Mouse (Mus musculus) intestine, embryonic 14.5 days (tissue): ENCODE data around the gene Gm42715. TPM values are rescaled to one million over a fixed set of nuclear protein-coding genes. Genes with fewer than 3 reads are reported as not detected.

Experiments
- ATAC-seq: fragments of 200-750 bp; cut with Nextera tagmentation; replicated peaks from 2 replicates; pipeline ENCODE4 v1.8.0; 2017; ENCODE audit warnings: low read depth, moderate number of reproducible peaks, moderate TSS enrichment, moderate library complexity; ENCODE audit not compliant: low FRiP score, low TSS enrichment
- DNase-seq: peaks from one replicate; pipeline ENCODE4 v3.0.0-alpha.2; 2018; ENCODE audit warnings: low spot score
- H3K27ac ChIP-seq: fragments of 300-500 bp; sonication (generic); 2 replicates; pipeline ENCODE4 v1.5.1; 2014; ENCODE audit warnings: low read depth, mild to moderate bottlenecking, control low read depth
- H3K27me3 ChIP-seq: fragments of 300-500 bp; sonication (generic); replicated peaks from 2 replicates; pipeline ENCODE4 v1.6.1; 2014; ENCODE audit warnings: low read length, control low read depth; ENCODE audit not compliant: control insufficient read depth, insufficient read depth
- H3K36me3 ChIP-seq: fragments of 300-500 bp; sonication (generic); 2 replicates; pipeline ENCODE4 v1.6.1; 2014; ENCODE audit warnings: low read length, control low read depth; ENCODE audit not compliant: control insufficient read depth, insufficient read depth
- H3K4me1 ChIP-seq: fragments of 300-500 bp; sonication (generic); replicated peaks from 2 replicates; pipeline ENCODE4 v1.6.1; 2014; ENCODE audit warnings: low read length, control low read depth, mixed read lengths; ENCODE audit not compliant: control insufficient read depth, insufficient read depth
- H3K4me2 ChIP-seq: fragments of 300-500 bp; sonication (generic); 2 replicates; pipeline ENCODE4 v1.6.1; 2014; ENCODE audit warnings: low read length
- H3K4me3 ChIP-seq: fragments of 300-500 bp; sonication (generic); 2 replicates; pipeline ENCODE4 v1.5.1; 2014; ENCODE audit warnings: low read depth, low read length, control low read depth, mixed read lengths
- H3K9ac ChIP-seq: fragments of 300-500 bp; sonication (generic); 2 replicates; pipeline ENCODE4 v1.6.1; 2014; ENCODE audit warnings: mild to moderate bottlenecking, low read length
- H3K9me3 ChIP-seq: fragments of 300-500 bp; sonication (generic); 2 replicates; pipeline ENCODE4 v1.6.1; 2016; ENCODE audit warnings: low read length, control low read depth; ENCODE audit not compliant: control insufficient read depth
- WGBS: fragments of 180-500 bp; shearing (Covaris S2); extraction: QIAGEN DNeasy Blood & Tissue Kit; methylation state at CpG from one replicate; pipeline ENCODE4 v1.1.7; 2014; 5-methylcytosine and 5-hydroxymethylcytosine counted together
- polyA plus RNA-seq: library from polyadenylated mRNA; unstranded; fragments of >200 nt; fragmentation: Nextera tagmentation; extraction: Ambion mirVana; gene quantifications from 2 replicates; pipeline ENCODE4 v1.2.1, GENCODE M21; 2014

Gene Gm42715
- polyA plus RNA-seq, 1 experiment from 2014 or later: 18.8 TPM

DNA sequence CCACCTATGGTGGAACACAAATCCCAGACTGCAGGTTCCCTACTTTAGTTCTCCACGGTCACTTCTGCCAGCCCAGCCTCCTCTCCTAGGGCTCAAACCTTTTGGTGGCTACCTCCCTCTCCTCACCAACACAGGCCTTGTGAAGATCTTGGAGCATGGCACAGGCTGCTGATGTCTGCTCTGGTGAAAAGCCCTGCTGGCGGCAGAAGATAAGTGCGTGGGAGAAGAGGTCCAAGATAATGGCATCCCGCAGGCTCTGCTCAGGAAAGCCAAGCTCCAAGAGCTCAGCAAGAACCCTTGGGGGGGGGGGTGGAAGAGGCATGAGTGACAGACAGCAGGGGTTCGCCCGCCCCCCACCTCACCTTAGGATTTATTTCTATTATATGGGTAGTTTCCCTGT, 66.8 kb downstream of the Gm42715 start:
- Histone ChIP-seq H3K9ac (no peak overlapping the region), H3K27me3 (no peaks in the 10 kb centered on the region), H3K9me3 (no peaks in the 10 kb centered on the region), H3K4me1 (peaks cover 12% of the 10 kb centered on the region), H3K4me3 (no peak overlapping the region), H3K4me2 (no peak overlapping the region), H3K27ac (no peak overlapping the region), H3K36me3 (peaks cover 48% of the 10 kb centered on the region)
- DNase-seq: no peak
- no peak for ATAC-seq
- 91% methylated on average over 6 of the region's 6 CpGs for WGBS

DNA sequence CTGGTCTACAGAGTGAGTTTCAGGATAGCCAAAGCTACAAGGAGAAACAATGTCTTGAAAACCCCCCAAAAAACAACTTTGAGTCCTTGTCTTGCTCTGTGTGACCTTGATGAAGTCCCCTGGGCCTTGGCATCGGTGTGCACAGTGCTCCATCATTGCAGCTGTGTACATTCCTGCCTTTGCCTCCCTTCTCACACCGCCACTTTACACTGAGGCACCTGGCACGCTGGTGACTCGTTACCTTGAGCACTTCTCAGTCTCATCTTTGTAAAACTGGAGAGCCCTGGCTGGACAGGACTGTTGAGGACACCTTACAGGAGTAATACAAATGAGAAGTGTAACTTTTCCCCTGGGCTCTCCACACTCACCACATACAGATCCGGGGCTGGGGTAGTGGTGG, 67.8 kb downstream of the Gm42715 start:
- peak overlapping the region; percentile 96 for H3K4me2 ChIP-seq
- peak overlapping the region; percentile 96; the same call in 1 of the 2 replicates for H3K4me3 ChIP-seq
- H3K36me3 ChIP-seq: peaks cover 49% of the 10 kb centered on the region
- DNase-seq (no peak), ATAC-seq (no peak)
- H3K9ac ChIP-seq: no peak overlapping the region
- 64% methylated on average over 5 of the region's 5 CpGs for WGBS
- no peaks in the 10 kb centered on the region for H3K27me3 ChIP-seq
- H3K9me3 ChIP-seq: no peaks in the 10 kb centered on the region
- H3K4me1 ChIP-seq: peaks cover 12% of the 10 kb centered on the region
- H3K27ac ChIP-seq: no peak overlapping the region

DNA sequence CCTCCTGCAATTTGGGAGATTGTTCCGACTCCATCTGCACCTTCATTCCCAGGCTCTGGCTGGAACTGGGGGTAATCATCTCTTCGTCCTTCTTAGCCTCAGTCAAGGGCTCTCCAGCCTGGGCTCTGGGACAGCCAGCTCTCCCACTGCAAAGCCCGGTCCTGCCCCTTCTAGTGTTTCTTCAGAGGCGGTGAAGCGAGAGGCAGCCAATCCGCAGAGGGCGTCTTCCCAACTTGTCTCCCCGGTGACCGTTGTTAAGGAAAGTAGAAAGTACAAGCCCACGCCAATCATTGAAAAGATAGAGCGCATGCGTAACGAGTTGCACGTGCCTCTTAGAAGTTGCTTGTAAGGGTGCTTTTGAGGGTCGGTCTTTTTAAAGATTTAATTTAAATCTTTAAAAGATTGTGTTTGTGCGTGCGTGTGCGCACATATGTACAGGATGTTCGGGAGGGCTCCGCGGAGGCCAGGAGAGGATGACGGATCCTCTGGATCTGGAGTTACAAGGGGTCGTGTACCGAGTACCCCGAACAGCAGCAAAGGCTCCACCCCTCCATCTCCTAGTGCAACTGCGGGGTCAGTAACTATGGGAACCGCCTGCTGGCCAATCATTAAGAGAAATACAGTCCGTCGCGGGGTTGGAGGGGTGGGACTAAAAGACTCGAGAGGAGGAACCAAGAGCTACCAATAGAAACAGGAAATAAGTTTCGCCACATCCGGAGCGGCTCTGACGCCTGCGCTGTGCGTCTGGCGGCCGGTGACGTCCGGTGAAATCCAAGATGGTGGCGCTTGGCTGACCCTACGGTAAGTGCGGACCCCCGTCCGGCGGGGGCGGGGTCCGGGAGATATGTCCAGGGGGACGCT, 68.9 kb downstream of the Gm42715 start, which contains the start of the genes Ccdc189 and Rnf40:
TSS of gene Ccdc189 (minus strand) at position 585 of the 861 bp plus-strand sequence.
TSS of gene Rnf40 (plus strand) at position 757 of the 861 bp plus-strand sequence.
- peak; percentile 95 for DNase-seq
- peak within 1 kb of the TSS; percentile 51 for H3K27ac ChIP-seq
- no peaks in the 10 kb centered on the region for H3K27me3 ChIP-seq
- peak within 1 kb of the TSS; percentile 96 for H3K4me3 ChIP-seq
- peak within 1 kb of the TSS; percentile 96 for H3K4me2 ChIP-seq
- ATAC-seq: peak; percentile 97
- H3K4me1 ChIP-seq: peaks cover 12% of the 10 kb centered on the region
- peak within 1 kb of the TSS; percentile 84 for H3K9ac ChIP-seq
- H3K9me3 ChIP-seq: no peaks in the 10 kb centered on the region
- peaks cover 49% of the 10 kb centered on the region for H3K36me3 ChIP-seq
- WGBS: under 1% methylated on average over 49 of the region's 50 CpGs

DNA sequence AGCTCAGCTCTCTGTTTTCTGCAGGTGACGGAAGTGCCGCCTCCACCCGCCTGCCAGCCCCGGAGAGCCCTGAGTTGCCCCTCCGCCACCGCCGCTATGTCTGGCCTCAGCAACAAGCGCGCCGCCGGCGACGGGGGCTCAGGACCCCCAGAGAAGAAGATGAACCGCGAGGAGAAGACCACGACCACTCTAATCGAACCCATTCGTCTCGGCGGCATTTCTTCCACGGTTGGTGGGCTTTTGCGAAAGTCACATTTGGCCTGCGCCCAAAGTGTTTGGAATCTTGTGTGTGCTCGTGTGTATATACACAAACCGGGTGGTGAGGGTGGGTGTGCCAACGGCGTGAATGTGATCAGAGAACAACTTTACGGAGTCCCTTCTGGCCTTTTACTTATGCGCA, 69.5 kb downstream of the Gm42715 start:
- H3K27ac ChIP-seq: peak overlapping the region; percentile 51
- DNase-seq (no peak), ATAC-seq (no peak)
- H3K9me3 ChIP-seq: no peaks in the 10 kb centered on the region
- H3K36me3 ChIP-seq: peaks cover 51% of the 10 kb centered on the region
- peaks cover 12% of the 10 kb centered on the region for H3K4me1 ChIP-seq
- H3K4me2 ChIP-seq: peak overlapping the region; percentile 96
- H3K9ac ChIP-seq: peak overlapping the region; percentile 84
- no peaks in the 10 kb centered on the region for H3K27me3 ChIP-seq
- WGBS: 5% methylated on average over 29 of the region's 29 CpGs
- peak overlapping the region; percentile 96 for H3K4me3 ChIP-seq

DNA sequence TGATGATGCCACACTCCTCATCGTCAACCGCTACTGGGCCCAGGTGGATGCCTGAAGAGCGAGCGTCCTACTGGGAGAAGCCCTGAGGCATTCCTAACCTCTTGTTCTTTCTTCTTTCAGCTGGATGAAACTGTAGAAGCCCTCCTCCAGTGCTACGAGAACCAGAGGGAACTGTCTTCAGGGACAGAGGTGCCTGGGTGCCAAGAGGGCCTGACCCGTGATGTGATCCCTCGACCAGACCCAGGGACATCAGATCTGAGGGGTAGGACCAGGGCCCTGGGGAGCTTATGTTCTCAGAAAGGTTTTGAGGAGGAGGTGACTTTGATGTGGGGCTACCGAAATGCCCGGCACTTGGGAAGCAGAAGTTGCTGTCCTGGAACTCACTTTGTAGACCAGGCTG, 70.3 kb downstream of the Gm42715 start:
- WGBS: 93% methylated on average over 9 of the region's 9 CpGs
- Histone ChIP-seq H3K4me2 (peak overlapping the region; percentile 96), H3K4me1 (peaks cover 12% of the 10 kb centered on the region), H3K36me3 (peaks cover 52% of the 10 kb centered on the region), H3K9ac (peak overlapping the region; percentile 84; the same call in 1 of the 2 replicates), H3K4me3 (peak overlapping the region; percentile 96), H3K9me3 (no peaks in the 10 kb centered on the region), H3K27me3 (no peaks in the 10 kb centered on the region), H3K27ac (no peak overlapping the region)
- DNase-seq: no peak
- no peak for ATAC-seq

DNA sequence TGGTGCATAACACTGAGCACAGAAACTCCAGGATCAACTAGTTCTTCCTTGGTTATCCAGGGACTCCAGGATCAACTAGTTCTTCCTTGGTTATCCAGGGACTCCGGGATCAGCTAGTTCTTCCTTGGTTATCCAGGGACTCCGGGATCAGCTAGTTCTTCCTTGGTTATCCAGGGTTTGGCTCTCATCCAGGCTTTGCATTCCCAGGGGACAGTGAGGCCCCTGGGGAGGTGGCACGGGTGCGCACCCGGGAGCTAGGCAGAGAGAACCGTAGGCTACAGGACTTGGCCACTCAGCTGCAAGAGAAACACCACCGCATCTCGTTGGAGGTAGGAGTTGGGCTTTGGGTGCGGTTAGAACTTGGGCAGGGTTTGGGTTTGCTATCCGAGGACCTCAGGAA, 71.7 kb downstream of the Gm42715 start:
- DNase-seq: no peak
- no peak for ATAC-seq
- H3K4me1 ChIP-seq: peaks cover 12% of the 10 kb centered on the region
- H3K4me2 ChIP-seq: no peak overlapping the region
- H3K4me3 ChIP-seq: no peak overlapping the region
- WGBS: 87% methylated on average over 10 of the region's 10 CpGs
- H3K9ac ChIP-seq: no peak overlapping the region
- H3K36me3 ChIP-seq: peaks cover 67% of the 10 kb centered on the region
- H3K27me3 ChIP-seq: no peaks in the 10 kb centered on the region
- H3K27ac ChIP-seq: no peak overlapping the region
- no peaks in the 10 kb centered on the region for H3K9me3 ChIP-seq

DNA sequence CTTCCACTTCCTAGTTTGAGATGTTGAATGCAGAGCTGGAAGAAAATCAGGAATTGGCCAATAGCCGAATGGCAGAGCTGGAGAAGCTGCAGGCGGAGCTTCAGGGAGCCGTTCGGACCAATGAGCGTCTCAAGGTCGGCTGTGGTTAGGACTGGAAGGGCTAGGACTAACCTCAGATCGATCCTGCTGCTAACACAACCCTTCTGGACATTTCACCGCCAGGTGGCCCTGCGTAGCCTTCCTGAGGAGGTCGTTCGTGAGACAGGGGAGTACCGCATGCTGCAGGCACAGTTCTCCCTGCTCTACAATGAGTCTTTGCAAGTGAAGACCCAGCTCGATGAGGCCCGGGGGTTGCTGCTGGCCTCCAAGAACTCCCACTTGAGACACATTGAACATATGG, 73.2 kb downstream of the Gm42715 start:
- H3K9ac ChIP-seq: no peak overlapping the region
- 81% methylated on average over 14 of the region's 14 CpGs for WGBS
- no peak overlapping the region for H3K4me2 ChIP-seq
- peaks cover 82% of the 10 kb centered on the region for H3K36me3 ChIP-seq
- peaks cover 7% of the 10 kb centered on the region for H3K4me1 ChIP-seq
- no peaks in the 10 kb centered on the region for H3K27me3 ChIP-seq
- H3K4me3 ChIP-seq: no peak overlapping the region
- H3K9me3 ChIP-seq: no peaks in the 10 kb centered on the region
- DNase-seq (no peak), ATAC-seq (no peak)
- H3K27ac ChIP-seq: no peak overlapping the region

DNA sequence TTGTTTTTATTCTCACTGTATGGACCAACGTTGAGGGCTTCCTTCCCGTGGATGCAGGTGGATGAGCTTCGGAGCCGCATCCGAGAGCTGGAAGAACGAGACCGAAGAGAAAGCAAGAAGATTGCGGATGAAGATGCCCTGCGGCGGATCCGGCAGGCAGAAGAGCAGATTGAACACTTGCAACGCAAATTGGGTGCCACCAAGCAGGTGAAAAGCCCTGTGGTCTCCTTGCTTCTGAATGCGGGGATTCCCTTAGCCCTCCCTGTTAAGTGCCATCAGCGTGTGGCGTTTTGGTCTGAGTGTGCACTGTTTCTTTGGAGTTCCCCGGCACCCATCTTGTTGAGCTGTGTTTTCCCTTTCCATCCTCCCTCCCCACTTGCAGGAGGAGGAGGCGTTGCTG, 77.4 kb downstream of the Gm42715 start:
- Histone ChIP-seq H3K27ac (no peak overlapping the region), H3K27me3 (no peaks in the 10 kb centered on the region), H3K4me2 (no peak overlapping the region), H3K4me3 (no peak overlapping the region), H3K36me3 (peaks cover 100% of the 10 kb centered on the region), H3K4me1 (no peaks in the 10 kb centered on the region), H3K9ac (no peak overlapping the region), H3K9me3 (no peaks in the 10 kb centered on the region)
- WGBS: 93% methylated on average over 17 of the region's 17 CpGs
- ATAC-seq (no peak), DNase-seq (no peak)

DNA sequence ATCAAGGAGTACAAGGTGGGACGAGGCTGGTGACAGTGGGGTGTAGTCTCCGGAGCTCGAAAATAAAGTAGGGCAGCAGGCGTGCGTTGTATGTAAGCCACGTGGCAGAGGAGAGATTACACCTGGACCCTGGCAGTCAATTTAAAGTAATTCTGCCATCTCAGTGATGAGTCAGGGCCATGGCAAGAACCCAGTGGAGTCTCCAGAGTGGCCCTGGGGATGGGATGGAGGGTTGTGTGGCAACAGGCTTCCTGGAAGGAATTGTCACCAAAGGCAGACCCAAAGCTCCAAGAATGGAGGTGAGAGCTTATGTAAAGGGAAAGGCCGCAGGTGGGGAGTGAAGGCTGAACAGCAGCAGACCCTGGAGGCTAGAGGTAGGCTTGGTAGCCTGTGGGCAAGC, 81.2 kb downstream of the Gm42715 start:
- 93% methylated on average over 7 of the region's 7 CpGs for WGBS
- H3K36me3 ChIP-seq: peaks cover 90% of the 10 kb centered on the region
- no peak overlapping the region for H3K9ac ChIP-seq
- H3K4me1 ChIP-seq: no peaks in the 10 kb centered on the region
- DNase-seq: no peak
- no peak overlapping the region for H3K4me2 ChIP-seq
- no peaks in the 10 kb centered on the region for H3K27me3 ChIP-seq
- H3K9me3 ChIP-seq: no peaks in the 10 kb centered on the region
- H3K27ac ChIP-seq: no peak overlapping the region
- no peak overlapping the region for H3K4me3 ChIP-seq
- ATAC-seq: no peak
